Mouse (Mus musculus) heart, postnatal 25 days (tissue): ENCODE results near the gene Ttc21a. TPM values are rescaled to one million over a fixed set of nuclear protein-coding genes. Genes with fewer than 3 reads are reported as not detected.

Experiments
- DNase-seq: peaks from one replicate; pipeline ENCODE4 v3.0.0; 2022; ENCODE audit warnings: low spot score
- intact Hi-C: fragments of 180-260 bp; cut with DNase I; formaldehyde crosslinking; loops from one replicate; pipeline ENCODE4 v1.15.1; 2025
- total RNA-seq, 2 experiments: library from RNA; stranded (reverse); gene quantifications; 2 replicates each; pipeline ENCODE4 v1.2.3; 2021

Gene Ttc21a
- total RNA-seq, result not detected

DNA sequence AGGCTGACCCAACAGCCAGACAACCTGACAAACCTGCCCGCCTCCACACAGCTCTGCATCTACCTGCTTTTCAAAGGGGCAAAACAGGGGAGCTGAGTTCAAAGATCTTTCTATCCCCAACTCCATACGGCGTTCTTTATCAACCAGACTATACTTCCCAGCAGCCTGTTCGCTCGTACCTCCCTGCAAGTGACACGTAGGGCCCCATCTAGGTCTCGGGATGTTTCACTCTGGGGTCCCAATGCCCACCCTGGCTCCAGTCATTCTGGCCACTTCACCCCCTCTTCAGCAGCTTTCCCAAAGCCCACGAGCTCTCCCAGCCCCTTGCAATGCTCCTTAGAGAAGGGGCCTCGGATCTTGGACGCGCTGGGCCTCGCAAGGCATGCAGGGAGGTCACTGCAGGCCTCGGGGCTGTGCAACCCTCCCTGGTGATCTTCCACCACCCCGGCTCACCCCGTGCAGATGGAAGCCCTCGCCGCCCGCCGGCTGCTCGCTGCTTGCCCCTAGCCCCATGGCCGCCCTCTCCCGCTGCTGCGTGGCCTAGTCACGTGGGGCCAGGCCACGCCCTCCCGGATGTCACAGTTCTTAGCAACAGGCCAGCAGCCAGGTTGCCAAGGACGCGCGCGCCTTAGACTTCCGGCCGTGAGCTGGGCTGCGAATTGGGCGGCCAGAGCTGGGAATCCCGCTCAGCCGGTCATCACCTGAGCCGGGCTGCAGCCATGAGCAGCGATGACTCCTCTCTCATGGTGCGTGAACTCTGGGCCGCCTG, at the start of gene Ttc21a, which contains the start of gene Gorasp1:
Gene Ttc21a, plus strand, starts transcription at position 602 of the 769 bp plus-strand sequence.
Gene Gorasp1, minus strand, starts transcription at position 561 of the 769 bp plus-strand sequence.
- DNase-seq, result peak; percentile 87
- intact Hi-C loops, result loop anchor here (2.0 kb wide), 1 partner anchor 42 kb away; the partner anchor contains the start of gene Wdr48

- intact Hi-C loops, result loop anchor here (5.0 kb wide), 1 partner anchor 97 kb away; no protein-coding TSS in a partner anchor
These were observed 48.6 kb upstream of the Ttc21a start for GRCm38 (mm10) chr9:119888843-119889246.

DNA sequence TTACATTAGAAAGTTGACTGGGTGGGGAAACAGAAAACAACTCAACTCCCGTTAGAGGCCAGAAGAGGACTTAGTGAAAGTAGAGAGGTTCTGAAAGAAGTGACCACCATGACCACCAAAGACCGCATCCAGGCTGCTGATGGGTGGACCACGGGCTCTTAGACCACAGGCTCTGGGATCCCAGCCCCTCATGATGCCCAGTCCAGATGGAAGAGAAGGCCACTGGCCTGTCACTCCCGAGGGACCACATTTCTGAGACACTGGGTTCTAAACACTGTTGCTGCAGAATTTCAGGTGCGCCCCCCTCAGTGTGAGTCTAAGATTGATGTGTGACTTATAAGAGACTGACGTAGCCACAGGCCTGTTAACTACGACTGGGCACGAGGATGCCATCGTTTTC, 48.0 kb upstream of the Ttc21a start:
- no peak for DNase-seq
- intact Hi-C loops, result loop anchor here (5.0 kb wide), 1 partner anchor 97 kb away; no protein-coding TSS in a partner anchor

More at GRCm38 (mm10) chr9:119888843-119889246, 48.6 kb upstream of the Ttc21a start:
- no peak for DNase-seq

- intact Hi-C loops, result loop anchor here (2.0 to 5.0 kb wide), 3 partner anchors 244 to 448 kb away; partner anchors contain the start of gene Exog
- no peak for DNase-seq
These were observed 46.7 kb upstream of the Ttc21a start for GRCm38 (mm10) chr9:119890692-119891091.

DNA sequence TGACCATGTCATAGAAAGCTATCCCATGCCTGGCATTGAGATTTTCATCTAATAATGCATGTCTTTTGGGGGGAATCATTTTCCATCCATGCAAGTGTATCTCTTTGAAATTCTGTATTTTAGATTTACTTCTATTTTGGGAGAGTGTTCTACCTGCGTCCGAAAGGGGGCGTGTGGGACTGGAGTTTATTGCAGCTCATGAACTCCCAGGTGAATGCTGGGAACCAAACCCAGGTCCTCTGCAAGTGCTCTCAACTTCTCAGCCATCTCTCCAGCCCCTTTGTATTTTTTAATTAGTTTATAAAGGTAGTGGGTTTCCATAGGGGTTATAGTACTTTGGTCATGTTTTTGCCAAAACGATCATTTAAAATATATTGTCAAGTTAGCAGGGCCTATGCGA, 43.5 kb upstream of the Ttc21a start:
- intact Hi-C loops, result loop anchor here (2.0 to 5.0 kb wide), 2 partner anchors 43 to 452 kb away; partner anchors contain the start of genes Exog, Gorasp1 and Ttc21a
- no peak for DNase-seq

GRCm38 (mm10) chr9:119894339-119895009, 42.9 kb upstream of the Ttc21a start, which contains the start of gene Wdr48:
TSS of gene Wdr48 (plus strand) at chr9:119894878.
- DNase-seq, result peak; percentile 94
- intact Hi-C loops, result loop anchor here (2.0 to 5.0 kb wide), 2 partner anchors 42 to 452 kb away; partner anchors contain the start of genes Exog, Gorasp1 and Ttc21a

GRCm38 (mm10) chr9:119895040-119895721, 42.2 kb upstream of the Ttc21a start:
- intact Hi-C loops, result loop anchor here (2.0 kb wide), 1 partner anchor 42 kb away; the partner anchor contains the start of genes Gorasp1 and Ttc21a
- no peak for DNase-seq

- intact Hi-C loops, result no loop called here
- no peak for DNase-seq
These were observed 38.0 kb upstream of the Ttc21a start for GRCm38 (mm10) chr9:119899446-119899845.

DNA sequence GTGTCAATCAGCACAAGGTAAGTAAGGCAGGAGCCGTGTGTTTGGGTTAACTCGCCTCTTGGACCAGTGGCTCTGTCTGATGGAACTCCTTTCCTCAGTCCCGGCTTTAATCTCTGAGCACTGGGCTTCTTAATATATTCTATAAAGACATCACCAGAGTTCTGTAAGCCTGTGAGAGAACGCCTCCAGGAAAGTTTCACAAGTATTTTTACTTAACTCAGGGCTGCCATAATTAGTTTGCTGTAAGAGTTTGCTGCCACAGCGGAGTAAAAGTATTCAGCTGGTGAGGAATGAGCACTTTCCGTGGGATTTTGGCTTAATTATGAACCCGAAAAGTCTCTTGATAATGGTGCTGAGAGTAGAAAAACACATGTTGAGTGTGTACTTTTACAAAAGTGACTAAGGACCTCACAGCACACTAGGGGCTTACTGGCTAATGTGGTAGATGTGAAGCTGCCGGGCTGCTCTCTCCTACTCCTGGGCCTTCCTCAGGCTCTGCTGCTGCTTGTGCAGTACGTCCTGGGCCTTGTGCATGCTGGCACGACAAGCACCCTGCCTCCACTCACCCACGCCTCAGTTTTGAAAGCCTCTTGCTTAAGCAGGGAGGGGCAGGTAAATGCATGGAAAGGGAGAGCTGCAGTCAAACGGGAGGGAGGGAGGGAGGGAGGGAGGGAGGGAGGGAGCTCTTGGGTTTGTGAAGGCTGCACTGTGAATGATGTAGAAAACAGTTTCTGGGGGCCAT, 34.8 kb upstream of the Ttc21a start:
- intact Hi-C loops, result no loop called here

GRCm38 (mm10) chr9:119908708-119909107, 28.7 kb upstream of the Ttc21a start:
- intact Hi-C loops, result no loop called here
- DNase-seq, result no peak

More for the DNA sequence above, 34.8 kb upstream of the Ttc21a start:
- DNase-seq, result no peak

DNA sequence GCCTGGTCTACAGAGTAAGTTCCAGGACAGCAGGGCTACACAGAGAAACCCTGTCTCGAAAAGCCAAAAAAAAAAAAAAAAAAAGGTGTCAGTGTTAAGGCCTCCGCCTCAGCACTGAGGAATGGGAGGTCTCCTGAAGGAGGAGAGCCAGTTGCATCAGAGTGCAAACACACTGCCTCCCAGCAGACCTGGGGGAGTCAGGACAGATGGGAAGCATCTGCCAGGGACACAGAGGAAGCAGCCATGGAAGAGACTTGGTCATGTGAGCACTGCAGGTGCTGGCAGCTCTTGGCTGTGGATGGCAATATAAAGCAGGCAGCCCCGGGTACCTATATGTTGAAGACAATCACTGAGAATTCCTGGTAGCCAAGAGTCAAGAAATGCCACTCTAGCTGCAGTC, 27.5 kb upstream of the Ttc21a start:
- DNase-seq, result no peak
- intact Hi-C loops, result no loop called here

DNA sequence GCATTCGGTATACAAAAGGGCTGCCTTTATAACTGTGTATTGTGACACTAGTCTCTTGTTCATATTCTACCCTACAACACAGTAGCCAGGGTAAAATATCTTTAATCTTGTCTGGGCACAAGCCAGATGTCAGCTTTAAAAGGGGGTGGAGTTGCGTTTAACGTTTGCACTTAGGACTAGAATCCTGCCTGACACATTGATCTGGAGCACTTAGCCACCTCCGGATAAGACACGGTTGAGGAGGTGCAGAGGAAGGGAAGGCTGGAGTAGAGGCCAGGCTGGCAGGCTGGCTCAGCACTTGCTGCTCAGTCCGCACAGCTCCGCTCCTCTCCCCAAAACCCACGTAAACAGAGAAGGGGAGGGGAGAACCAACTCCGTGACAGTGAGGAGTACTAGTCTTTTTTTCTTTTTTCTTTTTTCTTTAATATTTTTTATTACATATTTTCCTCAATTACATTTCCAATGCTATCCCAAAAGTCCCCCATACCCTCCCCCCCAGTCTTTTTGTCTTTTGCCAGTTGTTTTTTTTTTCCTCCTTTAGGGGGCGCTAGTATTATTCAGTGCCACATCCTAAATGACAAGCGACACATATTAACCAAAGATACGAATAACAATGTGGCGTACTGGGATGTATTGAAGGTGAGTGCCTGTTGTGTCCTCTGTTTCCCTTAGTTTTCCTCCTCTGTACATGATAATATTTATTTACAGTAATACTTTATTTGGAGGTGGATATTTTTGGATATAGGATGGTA, 24.1 kb upstream of the Ttc21a start:
- no peak for DNase-seq
- intact Hi-C loops, result loop anchor here (2.0 kb wide), 1 partner anchor 160 kb away; no protein-coding TSS in a partner anchor

GRCm38 (mm10) chr9:119919858-119920257, 17.5 kb upstream of the Ttc21a start:
- DNase-seq, result no peak
- intact Hi-C loops, result no loop called here

DNA sequence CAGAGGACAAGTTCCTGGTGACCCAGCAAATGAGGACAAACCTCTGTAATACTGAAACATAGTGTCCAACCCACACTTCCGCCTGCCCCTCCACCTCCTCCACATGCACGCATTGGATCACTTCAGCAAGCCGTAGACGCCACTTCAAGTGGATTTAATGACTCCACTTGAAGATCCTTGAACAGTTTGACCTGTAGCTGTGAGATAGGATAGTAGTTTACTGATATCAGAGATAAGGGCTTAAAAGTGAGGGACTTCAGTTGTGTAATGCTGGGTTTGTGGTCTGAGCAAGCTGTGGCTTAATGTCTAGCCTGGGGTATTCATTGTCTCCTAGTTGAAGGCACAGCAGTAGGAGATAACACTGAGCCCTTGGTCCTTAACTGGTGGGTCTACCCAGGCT, 13.9 kb upstream of the Ttc21a start:
- DNase-seq, result no peak
- intact Hi-C loops, result no loop called here

DNA sequence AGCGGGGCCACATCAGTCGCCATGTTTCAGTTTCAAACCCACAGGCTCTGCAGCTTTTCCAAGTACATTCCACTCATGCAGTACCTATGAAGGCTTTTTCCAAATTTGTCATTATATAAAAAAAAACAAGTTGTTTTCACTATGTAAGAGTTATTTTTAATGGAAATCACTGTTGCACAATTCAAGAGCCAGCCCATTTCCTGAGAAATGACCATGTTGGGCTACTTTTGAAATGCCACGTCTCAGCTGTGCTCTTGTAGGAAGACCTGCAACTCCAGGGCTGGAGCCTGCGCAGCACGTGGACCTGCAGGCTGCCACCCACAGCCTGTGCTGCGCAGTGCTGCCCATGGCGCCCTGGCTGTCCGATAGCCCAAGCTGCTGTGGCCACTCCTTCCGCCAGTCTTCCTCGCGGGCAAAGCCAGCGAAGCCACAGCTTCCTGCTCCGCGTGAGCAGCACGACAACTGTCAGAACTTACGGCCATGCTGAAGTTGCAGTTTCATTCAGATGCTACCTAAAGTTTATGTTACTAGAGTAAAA, 12.2 kb upstream of the Ttc21a start:
- DNase-seq, result no peak
- intact Hi-C loops, result no loop called here

GRCm38 (mm10) chr9:119925729-119926128, 11.7 kb upstream of the Ttc21a start:
- intact Hi-C loops, result no loop called here
- DNase-seq, result no peak

DNA sequence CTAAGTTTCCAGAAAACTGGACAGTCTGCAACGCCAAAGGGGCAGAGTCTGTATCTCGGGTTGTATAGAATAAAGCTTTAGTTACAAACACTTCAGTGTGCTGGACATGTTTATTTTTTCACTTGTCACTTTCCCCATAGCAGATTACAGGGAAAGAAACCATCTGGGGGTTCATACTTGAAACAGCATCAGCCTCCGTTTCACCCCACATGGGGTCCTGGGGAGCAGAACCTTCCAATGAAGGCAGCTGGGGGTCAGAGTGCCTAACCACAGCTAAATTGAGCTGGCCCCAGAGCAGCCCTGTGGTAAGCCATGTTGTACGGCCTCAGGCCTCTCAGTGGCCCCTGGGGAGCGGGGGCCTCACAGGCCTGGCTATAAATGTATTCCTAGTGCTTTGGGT, 10.9 kb upstream of the Ttc21a start:
- intact Hi-C loops, result no loop called here
- no peak for DNase-seq

- DNase-seq, result no peak
- intact Hi-C loops, result no loop called here
These were observed 5.0 kb upstream of the Ttc21a start for GRCm38 (mm10) chr9:119932358-119932757.
